Mouse (Mus musculus): Measurements from ENCODE around the gene Tbc1d19.

Gene Tbc1d19

DNA sequence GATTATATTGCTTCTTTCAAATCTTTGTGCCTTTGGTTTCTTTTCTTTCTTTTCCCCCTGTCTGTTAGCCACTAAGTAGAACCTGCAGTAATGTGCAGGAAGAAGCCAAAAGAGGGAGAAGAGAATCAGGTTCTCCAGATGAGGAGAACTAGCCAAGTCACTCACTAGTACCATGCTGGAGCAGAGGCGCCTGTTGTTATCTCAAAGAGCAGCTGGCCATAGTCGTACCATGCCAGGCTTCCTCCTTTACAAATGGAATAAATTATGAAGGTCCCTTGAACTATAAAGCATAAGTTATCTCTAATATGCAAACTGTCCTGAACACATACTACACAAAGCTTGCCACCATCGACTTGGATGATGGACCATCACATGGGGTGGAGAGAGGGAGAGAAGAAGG lies 99.8 kb downstream of the Tbc1d19 start:
- no peak for DNase-seq (ENCODE audit: low spot score)

DNA sequence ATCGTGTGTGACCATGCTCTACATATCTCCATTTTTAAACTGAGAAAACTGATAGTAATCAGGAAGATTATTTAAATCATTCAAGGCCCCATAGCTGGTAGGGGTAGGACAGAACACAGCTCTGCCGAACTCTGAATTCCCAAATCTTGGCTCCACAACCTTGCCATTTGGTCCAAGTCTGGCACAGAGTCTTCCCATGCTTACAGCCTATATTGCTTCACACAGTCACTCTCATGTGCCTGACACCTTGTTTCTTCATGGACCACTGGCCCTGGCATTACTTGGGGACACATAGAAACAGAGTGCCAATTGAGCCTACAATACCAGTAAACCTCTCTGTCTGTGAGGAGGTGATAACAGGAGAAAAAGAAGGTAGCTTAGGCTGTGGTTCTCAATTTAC lies 111.0 kb downstream of the Tbc1d19 start:
- no peak for DNase-seq (ENCODE audit: low spot score)

- no peak for DNase-seq (ENCODE audit: low spot score)
Measured at GRCm38 (mm10) chr5:53922149-53922904, 112.9 kb downstream of the Tbc1d19 start.

DNA sequence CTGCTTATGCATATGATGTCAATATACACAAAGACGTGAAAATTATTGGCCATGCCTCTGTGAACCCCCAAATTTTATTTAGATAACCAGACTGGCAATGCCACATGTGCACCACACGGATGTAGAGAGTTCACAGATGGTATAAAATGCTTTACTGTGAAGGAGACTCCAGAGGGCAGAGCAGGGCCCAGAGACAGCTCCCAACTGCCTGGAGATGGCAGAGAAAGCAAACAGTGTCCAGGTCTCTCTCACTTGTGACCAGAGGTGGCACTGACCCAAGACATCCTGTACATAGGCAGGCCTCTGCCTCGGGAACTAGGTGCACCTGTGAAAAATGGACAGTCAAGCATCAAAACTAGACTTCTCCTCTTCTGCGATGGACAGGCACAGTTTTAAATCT lies 114.6 kb downstream of the Tbc1d19 start:
- no peak for DNase-seq (ENCODE audit: low spot score)

- DNase-seq (ENCODE audit: low spot score): no peak
Measured at GRCm38 (mm10) chr5:53926301-53926855, 117.0 kb downstream of the Tbc1d19 start.

GRCm38 (mm10) chr5:53927886-53928285 lies 118.5 kb downstream of the Tbc1d19 start:
- DNase-seq (ENCODE audit: low spot score): no peak

- DNase-seq (ENCODE audit: low spot score): no peak
Measured at GRCm38 (mm10) chr5:53928537-53928936, 119.1 kb downstream of the Tbc1d19 start.

GRCm38 (mm10) chr5:53929205-53929614 lies 119.8 kb downstream of the Tbc1d19 start:
- no peak for DNase-seq (ENCODE audit: low spot score)

DNA sequence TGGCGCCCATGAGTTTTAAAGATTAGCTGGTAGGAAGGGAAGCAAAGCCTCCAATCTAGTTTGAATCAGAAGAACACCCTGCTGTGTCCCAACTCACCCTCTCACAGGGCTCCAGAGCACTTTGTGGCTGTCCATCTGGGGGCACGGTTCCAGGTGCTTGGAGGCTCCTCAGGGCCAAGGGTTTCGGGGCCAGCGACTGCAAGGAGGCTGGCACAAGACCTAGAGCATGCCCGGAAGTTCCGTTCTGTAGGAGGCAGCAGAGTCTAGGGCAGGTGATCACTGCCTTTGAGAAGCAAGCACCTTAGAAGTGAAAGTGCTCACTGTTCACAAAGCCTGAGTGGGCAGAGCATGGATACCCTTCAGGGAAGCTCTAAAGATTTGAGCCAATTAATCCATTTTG lies 120.4 kb downstream of the Tbc1d19 start:
- no peak for DNase-seq (ENCODE audit: low spot score)

- no peak for DNase-seq (ENCODE audit: low spot score)
Measured at GRCm38 (mm10) chr5:53931011-53931410, 121.6 kb downstream of the Tbc1d19 start.

GRCm38 (mm10) chr5:53933628-53934027 lies 124.2 kb downstream of the Tbc1d19 start:
- DNase-seq (ENCODE audit: low spot score): peak; percentile 59

DNA sequence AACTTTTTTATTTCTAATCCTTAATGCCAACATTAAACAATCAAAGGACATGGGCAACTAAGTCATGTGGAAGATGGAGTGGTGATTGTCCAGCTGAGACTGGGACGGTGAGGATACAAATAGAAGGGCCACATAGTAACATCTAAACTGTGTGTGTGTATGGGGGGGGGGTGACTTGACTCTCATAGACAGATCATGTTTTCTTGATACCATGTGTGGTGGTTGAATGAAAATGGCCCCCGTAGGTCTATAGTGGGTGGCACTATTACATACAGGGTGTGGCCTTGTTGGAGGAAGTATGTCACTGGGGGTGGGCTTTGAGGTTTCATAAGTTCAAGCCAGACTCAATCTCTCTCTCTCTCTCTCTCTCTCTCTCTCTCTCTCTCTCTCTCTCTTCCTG lies 124.6 kb downstream of the Tbc1d19 start:
- DNase-seq (ENCODE audit: low spot score): no peak

- no peak for DNase-seq (ENCODE audit: low spot score)
Measured at GRCm38 (mm10) chr5:53934826-53935225, 125.4 kb downstream of the Tbc1d19 start.

GRCm38 (mm10) chr5:53937187-53937586 lies 127.8 kb downstream of the Tbc1d19 start:
- no peak for DNase-seq (ENCODE audit: low spot score)

DNA sequence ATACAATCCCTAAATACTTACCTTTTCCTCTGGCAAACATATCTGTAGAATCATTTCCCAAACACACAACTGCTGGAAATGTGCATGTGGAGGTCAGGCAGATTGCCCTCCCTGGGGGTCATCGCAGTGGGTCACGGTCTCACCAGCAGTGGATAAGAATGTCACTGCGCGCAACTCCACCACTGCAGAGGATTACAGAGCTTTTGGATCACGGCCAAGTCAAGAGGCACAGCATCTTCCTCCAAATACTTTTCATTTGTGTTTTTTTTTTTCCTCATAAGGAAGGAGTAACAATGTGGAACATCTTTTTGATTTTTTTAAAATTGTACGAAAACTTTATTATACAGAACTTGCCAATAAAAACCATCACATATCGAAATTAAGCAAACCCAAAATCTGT lies 129.6 kb downstream of the Tbc1d19 start:
- no peak for DNase-seq (ENCODE audit: low spot score)

DNA sequence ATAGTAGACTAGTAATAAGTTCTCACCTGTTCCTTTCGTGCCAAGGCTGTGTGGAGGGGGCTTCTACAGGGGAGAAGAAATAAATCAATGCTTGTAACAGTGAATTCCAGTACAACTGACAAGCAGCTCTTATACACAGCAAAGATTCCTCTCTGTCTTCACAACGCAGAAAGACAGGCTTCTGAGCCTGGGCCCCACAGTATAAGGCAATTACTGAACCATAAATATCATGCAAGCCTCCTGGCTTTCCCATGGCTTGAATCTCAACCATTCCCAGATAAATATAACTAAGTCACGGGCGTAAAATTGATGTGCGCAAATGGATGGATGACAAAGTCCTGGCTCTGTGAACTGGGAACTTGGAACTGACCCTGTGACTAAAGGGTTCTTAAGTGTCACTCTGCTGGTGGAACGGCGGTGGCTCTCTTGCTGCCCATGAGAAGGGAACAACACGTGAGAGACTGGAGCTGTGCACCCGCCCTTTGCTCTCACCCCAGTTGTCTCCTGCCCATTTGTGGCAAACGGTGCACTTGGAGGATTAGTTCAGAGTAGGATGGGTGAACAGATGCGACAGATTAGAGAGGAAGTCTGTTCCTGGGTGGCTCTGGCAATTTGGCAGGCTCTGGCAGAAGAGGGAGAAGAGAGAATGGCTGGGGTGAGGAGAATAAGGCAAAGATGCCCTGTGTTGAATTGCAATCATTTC lies 132.1 kb downstream of the Tbc1d19 start:
- no peak for DNase-seq (ENCODE audit: low spot score)

- no peak for DNase-seq (ENCODE audit: low spot score)
Measured at GRCm38 (mm10) chr5:53942332-53942731, 132.9 kb downstream of the Tbc1d19 start.

DNA sequence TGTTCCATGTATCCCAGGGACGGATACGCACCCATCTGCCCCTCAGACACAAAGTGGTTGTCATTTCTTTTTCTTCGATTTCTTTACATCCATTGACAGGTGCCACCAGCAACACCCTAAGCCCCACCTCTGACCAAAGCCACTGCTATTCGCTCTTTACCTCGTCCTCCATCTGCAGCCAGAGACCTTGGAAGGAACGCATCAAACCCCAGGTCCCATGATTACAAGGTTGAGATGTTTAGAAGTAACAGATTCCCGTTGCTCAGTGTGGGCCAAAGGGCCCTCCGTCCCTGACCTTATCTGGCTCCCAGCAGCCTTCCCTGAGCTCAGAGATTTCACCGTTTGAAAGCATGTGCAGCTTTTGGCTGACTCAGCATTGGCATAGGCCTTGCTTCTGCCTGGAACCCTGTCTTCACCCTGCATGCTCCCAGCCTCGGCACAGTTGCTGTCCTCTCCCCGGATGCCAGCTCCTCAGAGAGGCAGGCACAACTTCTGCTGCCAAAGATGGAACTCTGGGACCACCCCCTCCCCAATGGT lies 134.0 kb downstream of the Tbc1d19 start:
- DNase-seq (ENCODE audit: low spot score): no peak

- DNase-seq (ENCODE audit: low spot score): no peak
Measured at GRCm38 (mm10) chr5:53946747-53947146, 137.3 kb downstream of the Tbc1d19 start.

- DNase-seq (ENCODE audit: low spot score): no peak
Measured at GRCm38 (mm10) chr5:53947549-53948183, 138.3 kb downstream of the Tbc1d19 start.

DNA sequence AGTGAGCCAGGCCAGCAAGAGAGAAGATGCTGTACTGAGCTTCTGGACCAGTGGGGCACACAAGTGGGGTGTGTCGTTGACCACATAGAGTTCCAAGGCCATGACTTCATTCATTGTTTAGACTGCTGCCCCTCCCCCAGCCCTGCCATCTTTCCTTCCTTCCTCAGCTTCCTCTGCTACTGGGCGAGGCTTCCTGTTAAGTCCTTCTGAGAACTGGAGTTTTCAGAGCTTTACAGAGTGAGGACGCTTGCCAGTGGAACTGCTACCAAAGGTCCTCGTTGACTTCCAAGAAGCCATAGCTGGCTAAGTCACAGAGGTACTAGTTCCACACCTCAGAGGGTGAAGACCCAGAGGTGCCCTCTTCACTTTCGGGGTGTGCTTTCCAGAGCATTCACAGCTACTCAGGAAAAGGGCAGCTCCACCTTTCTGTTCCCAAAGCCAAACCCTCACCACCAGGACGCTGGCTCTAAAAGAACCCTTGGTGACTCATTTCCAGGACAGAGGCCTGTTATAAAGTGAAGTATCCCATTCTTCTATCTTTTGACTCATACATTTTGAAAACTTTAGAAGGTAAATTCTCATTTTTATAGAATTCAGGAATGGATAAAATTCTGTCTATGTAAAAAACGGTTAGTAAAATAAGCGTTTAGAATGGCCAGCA lies 139.3 kb downstream of the Tbc1d19 start:
- no peak for DNase-seq (ENCODE audit: low spot score)

DNA sequence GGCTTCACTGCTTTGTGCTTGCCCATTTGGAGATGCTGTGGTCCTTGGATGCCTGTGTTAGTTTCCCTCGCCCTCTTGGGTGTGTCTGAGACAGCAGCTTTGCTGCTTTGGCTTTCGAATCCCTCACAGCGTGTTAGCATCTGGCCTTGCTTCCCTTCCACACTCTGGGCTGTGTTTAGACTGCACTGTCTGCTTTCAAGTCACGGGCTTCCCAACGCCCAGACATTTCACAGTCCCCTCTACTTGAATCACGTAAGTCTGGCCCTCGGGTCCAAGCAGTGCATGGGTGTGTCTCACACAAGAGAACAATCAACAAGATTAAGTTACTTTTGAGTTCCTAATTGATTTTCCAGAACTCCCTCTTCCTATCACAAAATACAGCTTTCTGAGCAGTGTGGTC lies 140.8 kb downstream of the Tbc1d19 start:
- DNase-seq (ENCODE audit: low spot score): no peak

Measured in ovary, postnatal 36 days (tissue).